In genomic region chr2:122572438-122572837, GRCm38 (mm10) we compare ENCODE assay signal across 27 mouse cellular contexts. TPM values are rescaled to one million over a fixed set of nuclear protein-coding genes. Genes with fewer than 3 reads are reported as not detected.
A peak's percentile ranks its signal among the peaks of the same experiment; 100 is the strongest.
DNase-seq lines count a peak whose midpoint lies in the region; ATAC-seq and TF ChIP-seq lines count a peak whose summit lies in the region.
"Had no signal": no experiment of that assay in that cellular context is flagged by ENCODE, and none has a peak within 500 bp of the region (broad histone marks: within the 10 kb centered on the region; RNA-seq: fewer than 3 reads in every experiment).

No protein-coding gene starts in this region.

- no peaks in the 10 kb centered on the region for H3K36me3 ChIP-seq in liver, postnatal 0 days (replicated peaks; ENCODE audit: insufficient read depth, low read length)
- no peaks in the 10 kb centered on the region for H3K36me3 ChIP-seq in liver, embryonic 12.5 days
- H3K36me3 ChIP-seq in forebrain, embryonic 10.5 days (replicated peaks): no peaks in the 10 kb centered on the region
- no peaks in the 10 kb centered on the region for H3K36me3 ChIP-seq in forebrain, postnatal 0 days (ENCODE audit: insufficient read depth)
- H3K36me3 ChIP-seq: embryonic facial prominence, embryonic 12.5 days; forebrain, embryonic 15.5 days; liver, embryonic 15.5 days; lung, embryonic 15.5 days; neural tube, embryonic 12.5 days; stomach, embryonic 15.5 days had no signal

- H3K27me3 ChIP-seq in liver, postnatal 0 days (ENCODE audit: insufficient read depth, low read length): no peaks in the 10 kb centered on the region
- H3K27me3 ChIP-seq in liver, embryonic 12.5 days (replicated peaks): no peaks in the 10 kb centered on the region
- H3K27me3 ChIP-seq in forebrain, embryonic 10.5 days (ENCODE audit: poor library complexity, severe bottlenecking): no peaks in the 10 kb centered on the region
- H3K27me3 ChIP-seq in forebrain, postnatal 0 days (ENCODE audit: insufficient read depth, low read length): no peaks in the 10 kb centered on the region
- H3K27me3 ChIP-seq: embryonic facial prominence, embryonic 12.5 days; forebrain, embryonic 15.5 days; liver, embryonic 15.5 days; lung, embryonic 15.5 days; neural tube, embryonic 12.5 days; stomach, embryonic 15.5 days had no signal

- WGBS in liver, postnatal 0 days (ENCODE audit: insufficient replicate concordance): 48% methylated on average over 1 of the region's 1 CpGs
- 40% methylated on average over 1 of the region's 1 CpGs for WGBS in liver, embryonic 12.5 days (ENCODE audit: insufficient replicate concordance)
- 86% methylated on average over 1 of the region's 1 CpGs for WGBS in forebrain, embryonic 10.5 days
- 84% methylated on average over 1 of the region's 1 CpGs for WGBS in forebrain, postnatal 0 days

- H3K27ac ChIP-seq in liver, postnatal 0 days (ENCODE audit: low read depth): no peak overlapping the region
- H3K27ac ChIP-seq in liver, embryonic 12.5 days: no peak overlapping the region
- H3K27ac ChIP-seq in forebrain, embryonic 10.5 days: no peak overlapping the region
- no peak overlapping the region for H3K27ac ChIP-seq in forebrain, postnatal 0 days (ENCODE audit: low read depth, low read length)
- H3K27ac ChIP-seq: embryonic facial prominence, embryonic 12.5 days; forebrain, embryonic 15.5 days; liver, embryonic 15.5 days; lung, embryonic 15.5 days; neural tube, embryonic 12.5 days; stomach, embryonic 15.5 days had no signal

- no peak for DNase-seq in liver, postnatal 0 days
- no peak for DNase-seq in forebrain, embryonic 10.5 days (ENCODE audit: extremely low spot score, low spot score)
- no peak for DNase-seq in forebrain, postnatal 0 days
- DNase-seq in gastrocnemius, postnatal 4 days (ENCODE audit: low spot score in 2 of 2): no peak
- DNase-seq: adrenal gland, adult 2 months; adrenal gland, postnatal 36 days; B cell, adult 2 months; cerebellum, adult 8-10 months; cerebellum, postnatal 36 days; embryo, embryonic 11 days; heart, postnatal 14 days; kidney, adult 18-20 months; kidney, postnatal 4 days; layer of hippocampus, postnatal 36 days; left cerebral cortex, postnatal 4 days; midbrain, embryonic 14.5 days had no signal

- no peak overlapping the region for H3K4me2 ChIP-seq in liver, postnatal 0 days (ENCODE audit: low read depth, low read length)
- no peak overlapping the region for H3K4me2 ChIP-seq in liver, embryonic 12.5 days
- H3K4me2 ChIP-seq in forebrain, postnatal 0 days (ENCODE audit: low read depth): no peak overlapping the region
- H3K4me2 ChIP-seq: embryonic facial prominence, embryonic 12.5 days; forebrain, embryonic 15.5 days; liver, embryonic 15.5 days; lung, embryonic 15.5 days; neural tube, embryonic 12.5 days; stomach, embryonic 15.5 days had no signal

- H3K9me3 ChIP-seq in liver, postnatal 0 days (ENCODE audit: low read length): no peaks in the 10 kb centered on the region
- no peaks in the 10 kb centered on the region for H3K9me3 ChIP-seq in liver, embryonic 12.5 days (replicated peaks)
- H3K9me3 ChIP-seq in forebrain, embryonic 10.5 days: no peaks in the 10 kb centered on the region
- H3K9me3 ChIP-seq in forebrain, postnatal 0 days (ENCODE audit: low read length): no peaks in the 10 kb centered on the region
- H3K9me3 ChIP-seq: embryonic facial prominence, embryonic 12.5 days; forebrain, embryonic 15.5 days; liver, embryonic 15.5 days; lung, embryonic 15.5 days; neural tube, embryonic 12.5 days; stomach, embryonic 15.5 days had no signal

- H3K4me1 ChIP-seq in liver, postnatal 0 days (ENCODE audit: insufficient read depth): no peaks in the 10 kb centered on the region
- no peaks in the 10 kb centered on the region for H3K4me1 ChIP-seq in liver, embryonic 12.5 days
- H3K4me1 ChIP-seq in forebrain, embryonic 10.5 days: no peaks in the 10 kb centered on the region
- H3K4me1 ChIP-seq in forebrain, postnatal 0 days (ENCODE audit: insufficient read depth): no peaks in the 10 kb centered on the region
- H3K4me1 ChIP-seq: embryonic facial prominence, embryonic 12.5 days; forebrain, embryonic 15.5 days; liver, embryonic 15.5 days; neural tube, embryonic 12.5 days had no signal

- no peak for TF ChIP-seq EP300 in liver, postnatal 0 days (IDR thresholded peaks at IDR 0.05; ENCODE audit: low read depth)

- H3K9ac ChIP-seq in liver, postnatal 0 days (replicated peaks): no peak overlapping the region
- H3K9ac ChIP-seq in liver, embryonic 12.5 days: no peak overlapping the region
- no peak overlapping the region for H3K9ac ChIP-seq in forebrain, postnatal 0 days
- H3K9ac ChIP-seq: embryonic facial prominence, embryonic 12.5 days; forebrain, embryonic 15.5 days; liver, embryonic 15.5 days; lung, embryonic 15.5 days; neural tube, embryonic 12.5 days; stomach, embryonic 15.5 days had no signal

- ATAC-seq in liver, postnatal 0 days: peak; percentile 56; the same call in 1 of the 2 replicates
- ATAC-seq in liver, embryonic 12.5 days: no peak
- peak; percentile 97 for ATAC-seq in granulocyte monocyte progenitor cell, adult 5-6 weeks (replicated peaks; ENCODE audit: poor library complexity, severe bottlenecking)
- peak; percentile 66 for ATAC-seq in monocyte, adult 5-6 weeks (replicated peaks; ENCODE audit: insufficient number of reproducible peaks, low FRiP score, low TSS enrichment, poor library complexity, severe bottlenecking)
- ATAC-seq in forebrain, postnatal 0 days: no peak
- ATAC-seq: activated CD4-positive, CD25-positive, alpha-beta regulatory T cell, adult 4 months; forebrain, embryonic 15.5 days; hindbrain, embryonic 16.5 days had no signal

- no peak overlapping the region for H3K4me3 ChIP-seq in liver, postnatal 0 days (ENCODE audit: low read depth, low read length)
- no peak overlapping the region for H3K4me3 ChIP-seq in liver, embryonic 12.5 days
- H3K4me3 ChIP-seq in forebrain, embryonic 10.5 days: no peak overlapping the region
- no peak overlapping the region for H3K4me3 ChIP-seq in forebrain, postnatal 0 days (ENCODE audit: low read depth, low read length)
- H3K4me3 ChIP-seq: embryonic facial prominence, embryonic 12.5 days; forebrain, embryonic 15.5 days; liver, embryonic 15.5 days; lung, embryonic 15.5 days; neural tube, embryonic 12.5 days; stomach, embryonic 15.5 days had no signal

- TF ChIP-seq CTCF in liver, postnatal 0 days (IDR thresholded peaks at IDR 0.05; ENCODE audit: low read depth): no peak
- TF ChIP-seq CTCF in forebrain, postnatal 0 days (IDR thresholded peaks at IDR 0.05; ENCODE audit: low read depth): no peak

RNA-seq across cellular contexts. Expression of gene Gatm, which starts 38.7 kb away (rescaled TPM):
- polyA plus RNA-seq in liver, postnatal 0 days (2015; fragmentation: Nextera tagmentation; extraction: Ambion mirVana): 28.0 and 30.6 TPM in 2 replicates
- polyA plus RNA-seq in liver, embryonic 12.5 days (2016; fragmentation: Nextera tagmentation; extraction: Ambion mirVana): 19.3 and 19.9 TPM in 2 replicates
- total RNA-seq in granulocyte monocyte progenitor cell, adult 5-6 weeks (2014; fragmentation: Nextera tagmentation): 94.8 and 123 TPM in 2 replicates
- total RNA-seq in granulocyte monocyte progenitor cell, adult 5-6 weeks (2017): 96.0 and 115 TPM in 2 replicates
- total RNA-seq in monocyte, adult 5-6 weeks (2017): 0.75 to 0.97 TPM (median 0.95 TPM) in 3 replicates
- polyA plus RNA-seq in forebrain, embryonic 10.5 days (2016; fragmentation: Nextera tagmentation; extraction: Ambion mirVana): 17.7 and 19.0 TPM in 2 replicates
- total RNA-seq in forebrain, postnatal 0 days (2014; rRNA removed): 47.6 and 48.2 TPM in 2 replicates
- 53.0 and 59.7 TPM in 2 replicates for polyA plus RNA-seq in forebrain, postnatal 0 days (2015; fragmentation: Nextera tagmentation; extraction: Ambion mirVana)
- total RNA-seq in gastrocnemius, postnatal 4 days (2021): 100 to 1,000 TPM; 282 to 422 TPM

Comparison
In these comparisons a context has a peak if more than half of its experiments do, and no peak if none do; other contexts are left out.
1. ATAC-seq: peak in liver, postnatal 0 days (single experiment), granulocyte monocyte progenitor cell, adult 5-6 weeks (single experiment) and monocyte, adult 5-6 weeks (single experiment); none in liver, embryonic 12.5 days (single experiment) and forebrain, postnatal 0 days (single experiment).
2. RNA of gene Gatm, which starts 38.7 kb away (total RNA-seq): 282 to 422 TPM in gastrocnemius, postnatal 4 days, 94.8 to 123 TPM in granulocyte monocyte progenitor cell, adult 5-6 weeks and 47.6 to 48.2 TPM in forebrain, postnatal 0 days; 0.75 to 0.97 TPM in monocyte, adult 5-6 weeks; every median in the first group is over 10 times any median in the second.